Mouse (Mus musculus): ENCODE results near the gene Plekha7.

Plekha7 gene

GRCm38 (mm10) chr7:116222288-116223009 is 85.7 kb downstream of the Plekha7 start:
- no peak for DNase-seq (ENCODE audit: low read depth, low spot score)

DNA sequence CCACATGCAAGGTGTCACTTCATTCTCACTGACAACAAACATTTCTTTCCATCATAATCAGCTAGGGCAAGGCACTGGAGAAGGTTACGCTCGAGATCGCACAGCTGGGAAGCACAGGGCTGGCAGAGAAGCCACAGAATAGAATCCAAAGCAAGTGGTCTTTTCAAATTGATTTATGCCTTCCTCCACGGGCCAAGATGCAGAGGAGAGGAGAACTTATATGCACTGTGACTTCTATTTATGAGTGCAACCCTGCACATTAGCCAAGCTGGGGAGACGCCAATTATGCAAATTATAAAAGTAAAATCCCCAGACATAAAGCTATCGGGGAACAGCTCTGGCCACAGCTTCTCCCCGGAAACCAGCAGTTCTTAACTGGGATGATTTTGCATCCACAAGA is 86.3 kb downstream of the Plekha7 start:
- DNase-seq (ENCODE audit: low read depth, low spot score) = no peak

DNA sequence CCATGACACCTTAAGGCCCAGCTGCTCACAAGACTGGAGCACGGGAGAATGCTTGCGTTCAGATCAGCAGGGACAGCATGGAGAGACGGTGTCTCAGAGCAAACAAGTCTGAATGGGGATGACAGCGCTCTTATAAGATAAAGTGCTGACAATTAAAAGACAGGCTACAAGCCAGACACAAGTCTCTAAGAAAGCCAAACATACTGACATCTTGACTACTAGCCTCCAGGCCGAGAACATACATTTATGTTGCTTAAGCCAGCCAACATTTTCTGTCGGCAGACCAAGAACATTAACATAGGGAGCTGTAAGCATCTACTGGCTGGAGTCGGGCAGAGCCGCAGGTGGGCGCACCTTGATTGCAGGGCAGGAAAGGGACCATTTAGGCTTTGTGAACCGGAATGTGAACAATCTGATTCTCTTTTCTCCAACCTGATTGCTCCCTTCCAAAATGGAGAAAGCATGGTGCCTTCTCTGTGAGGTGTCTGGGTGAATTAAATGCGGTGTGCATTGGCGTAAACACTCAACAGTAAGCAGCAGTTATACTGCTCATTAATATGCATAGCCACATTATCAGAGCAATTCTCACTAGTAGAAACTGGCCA is 88.0 kb downstream of the Plekha7 start:
- no peak for DNase-seq (ENCODE audit: low read depth, low spot score)

- peak; percentile 62 for DNase-seq (ENCODE audit: low read depth, low spot score)
Measured at GRCm38 (mm10) chr7:116217747-116218146, 90.4 kb downstream of the Plekha7 start.

DNA sequence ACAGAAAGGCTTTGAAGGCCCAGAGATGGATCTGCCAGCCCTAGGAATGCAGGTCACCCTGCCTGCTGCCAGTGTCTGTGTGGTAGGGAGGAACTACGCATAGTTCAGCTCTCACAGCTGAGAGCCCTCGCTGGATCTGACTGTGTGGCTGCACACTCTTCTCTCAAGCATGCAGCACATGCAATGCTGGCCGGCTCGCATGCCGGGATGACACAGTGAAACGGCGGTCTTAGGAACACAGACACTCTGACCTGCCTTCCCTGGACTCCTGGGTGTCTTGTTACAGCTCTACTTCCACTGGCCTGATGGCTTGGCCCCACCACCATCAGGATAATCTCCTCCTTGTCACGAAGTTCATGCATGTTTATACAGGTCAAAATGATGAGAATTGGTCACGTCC is 96.3 kb downstream of the Plekha7 start:
- no peak for DNase-seq (ENCODE audit: low read depth, low spot score)

GRCm38 (mm10) chr7:116209926-116210631 is 98.1 kb downstream of the Plekha7 start:
- DNase-seq (ENCODE audit: low read depth, low spot score) = peak; percentile 47

DNA sequence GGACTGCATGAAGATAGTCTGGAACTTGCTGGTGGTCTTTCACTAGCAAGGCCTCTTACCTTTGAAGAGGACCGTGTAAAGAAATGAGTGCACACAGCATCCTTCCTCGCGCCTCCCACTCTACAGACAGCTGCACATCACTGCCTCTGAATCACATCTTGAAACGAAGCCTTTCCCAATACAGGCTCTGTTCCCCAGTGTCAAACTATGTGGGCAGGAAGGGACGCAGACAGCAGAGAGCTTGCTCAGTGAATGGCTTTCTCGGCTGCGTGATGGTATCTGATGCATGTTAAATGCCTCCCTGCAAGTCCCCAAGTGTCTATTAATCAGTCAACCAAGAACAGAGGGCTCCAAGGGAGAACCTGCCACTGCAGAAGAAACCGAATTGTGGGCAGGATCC is 99.3 kb downstream of the Plekha7 start:
- peak; percentile 51 for DNase-seq (ENCODE audit: low read depth, low spot score)

DNA sequence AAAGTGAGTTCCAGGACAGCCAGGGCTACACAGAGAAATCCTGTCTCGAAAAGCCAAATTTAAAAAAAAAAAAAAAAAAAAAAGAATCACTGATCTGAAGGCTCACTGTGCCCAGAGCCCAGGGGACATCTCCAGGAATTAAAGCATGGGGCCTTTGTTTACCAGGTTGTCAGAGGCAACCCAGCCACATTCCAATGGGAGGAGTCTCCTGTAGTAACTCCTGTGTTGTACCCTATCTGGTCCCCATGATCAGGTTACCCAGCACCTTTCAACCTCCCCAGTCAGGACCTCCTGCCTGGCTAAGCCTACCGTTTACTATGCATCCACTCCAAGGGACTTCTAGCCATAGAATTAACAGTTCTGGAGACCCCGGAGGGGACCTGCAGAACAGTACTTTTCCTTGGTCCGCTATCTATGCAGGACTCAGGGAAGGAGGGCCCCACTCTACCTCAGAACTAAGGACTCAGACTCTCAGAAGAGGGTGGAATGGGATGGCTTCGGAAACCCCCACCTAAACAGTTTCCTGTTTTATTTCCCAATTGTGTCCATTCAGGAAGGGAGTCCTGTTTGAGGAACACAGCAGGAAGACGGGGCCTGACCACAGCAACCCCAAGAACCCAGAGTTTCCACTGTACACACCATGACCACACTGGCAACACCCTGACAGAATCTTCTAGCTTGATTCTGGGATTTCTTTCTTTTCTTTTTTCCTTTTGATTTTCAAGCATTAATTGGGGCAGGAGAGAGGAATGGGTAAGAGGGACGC is 101.2 kb downstream of the Plekha7 start:
- no peak for DNase-seq (ENCODE audit: low read depth, low spot score)

DNA sequence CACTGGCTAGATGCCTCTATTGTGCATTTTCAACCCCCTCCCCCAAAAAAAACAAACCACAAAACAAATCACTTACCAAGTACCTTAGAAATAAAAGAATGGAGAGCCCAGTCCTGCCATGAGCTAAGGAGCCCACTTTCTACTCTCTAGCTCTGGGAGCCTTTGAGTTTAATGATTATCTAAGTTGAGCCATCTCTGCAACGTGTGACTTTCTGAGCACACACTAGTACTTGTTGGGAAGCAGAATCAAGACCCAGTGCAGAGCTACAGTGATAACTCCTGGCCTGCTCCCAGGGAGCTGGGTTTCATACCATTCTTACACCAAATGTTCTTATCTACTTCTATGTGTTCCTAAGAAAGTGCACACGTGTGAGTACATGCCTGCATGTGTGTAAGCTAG is 102.7 kb downstream of the Plekha7 start:
- DNase-seq (ENCODE audit: low read depth, low spot score) = no peak

DNA sequence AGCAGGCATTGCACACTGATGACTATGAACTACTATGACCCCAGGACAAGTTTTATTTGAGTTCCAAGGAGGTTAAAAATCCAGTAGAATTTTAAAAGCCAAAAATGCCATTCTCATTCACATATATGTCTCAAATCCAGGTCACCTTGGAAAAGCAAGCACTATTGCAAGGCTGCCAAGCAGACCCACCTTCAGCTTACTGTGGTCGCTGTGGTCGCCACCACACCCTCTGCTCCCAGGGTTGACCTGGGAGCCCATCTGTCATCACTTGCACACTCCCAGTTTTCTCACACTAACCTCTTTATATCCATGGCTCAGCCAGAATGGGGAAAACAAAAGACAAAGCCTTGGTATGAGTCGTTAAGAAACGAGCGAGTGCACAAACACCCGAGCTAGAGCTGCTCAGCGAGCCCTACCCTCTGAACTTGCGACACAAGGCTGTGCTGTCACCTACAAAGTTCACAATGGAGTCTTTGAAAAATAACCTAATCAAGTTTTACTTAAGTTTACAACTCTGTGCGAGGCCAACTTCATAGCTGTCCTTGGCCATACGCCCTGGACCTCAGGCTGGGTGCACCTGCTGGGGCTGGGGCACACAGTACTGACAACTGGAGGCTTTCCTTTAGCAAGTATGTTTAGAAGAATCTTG is 106.0 kb downstream of the Plekha7 start:
- DNase-seq (ENCODE audit: low read depth, low spot score) = no peak

GRCm38 (mm10) chr7:116200951-116201351 is 107.2 kb downstream of the Plekha7 start:
- DNase-seq (ENCODE audit: low read depth, low spot score) = no peak

DNA sequence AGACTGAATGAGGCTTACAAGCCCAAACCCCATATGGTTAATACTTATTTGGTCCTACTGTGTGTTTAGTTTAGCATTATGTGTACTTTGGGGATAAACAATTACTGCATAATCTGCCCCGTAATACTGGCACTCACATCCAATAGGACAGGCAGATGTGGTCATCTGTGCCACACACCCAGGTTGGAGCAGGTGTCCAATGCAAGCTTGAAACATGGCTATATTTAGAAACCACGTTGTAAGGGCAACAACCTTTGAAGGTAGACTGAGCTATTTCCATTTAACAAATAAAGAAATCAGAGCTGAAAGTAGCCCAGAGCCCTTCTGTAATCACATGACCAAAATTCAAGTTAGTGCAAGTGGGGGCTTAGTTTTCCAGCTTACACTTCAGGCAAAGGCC is 107.6 kb downstream of the Plekha7 start:
- no peak for DNase-seq (ENCODE audit: low read depth, low spot score)

GRCm38 (mm10) chr7:116198902-116199301 is 109.3 kb downstream of the Plekha7 start:
- no peak for DNase-seq (ENCODE audit: low read depth, low spot score)

GRCm38 (mm10) chr7:116198407-116198806 is 109.8 kb downstream of the Plekha7 start:
- peak; percentile 73 for DNase-seq (ENCODE audit: low read depth, low spot score)

GRCm38 (mm10) chr7:116196974-116197679 is 111.0 kb downstream of the Plekha7 start:
- DNase-seq (ENCODE audit: low read depth, low spot score) = no peak

DNA sequence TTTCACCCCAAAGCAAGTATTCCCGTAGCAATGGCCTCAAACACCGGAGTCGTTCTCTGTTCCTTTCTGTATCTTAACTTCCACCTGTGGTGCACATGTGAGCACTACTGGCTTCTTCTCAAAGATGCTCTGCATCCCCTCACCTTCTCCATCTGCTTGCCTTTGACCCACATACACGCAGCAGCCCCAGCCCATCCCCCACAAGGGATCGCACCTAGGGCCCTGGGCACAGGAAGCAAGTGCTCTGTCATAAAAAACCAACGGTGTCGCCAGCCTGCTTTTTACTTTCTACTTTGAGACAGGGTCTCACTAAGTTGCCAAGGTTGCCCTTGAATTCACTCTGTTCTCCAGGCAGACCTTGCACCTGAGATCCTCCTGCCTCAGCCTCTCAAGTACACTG is 113.2 kb downstream of the Plekha7 start:
- DNase-seq (ENCODE audit: low read depth, low spot score) = no peak

- no peak for DNase-seq (ENCODE audit: low read depth, low spot score)
Measured at GRCm38 (mm10) chr7:116192966-116193365, 115.2 kb downstream of the Plekha7 start.

DNA sequence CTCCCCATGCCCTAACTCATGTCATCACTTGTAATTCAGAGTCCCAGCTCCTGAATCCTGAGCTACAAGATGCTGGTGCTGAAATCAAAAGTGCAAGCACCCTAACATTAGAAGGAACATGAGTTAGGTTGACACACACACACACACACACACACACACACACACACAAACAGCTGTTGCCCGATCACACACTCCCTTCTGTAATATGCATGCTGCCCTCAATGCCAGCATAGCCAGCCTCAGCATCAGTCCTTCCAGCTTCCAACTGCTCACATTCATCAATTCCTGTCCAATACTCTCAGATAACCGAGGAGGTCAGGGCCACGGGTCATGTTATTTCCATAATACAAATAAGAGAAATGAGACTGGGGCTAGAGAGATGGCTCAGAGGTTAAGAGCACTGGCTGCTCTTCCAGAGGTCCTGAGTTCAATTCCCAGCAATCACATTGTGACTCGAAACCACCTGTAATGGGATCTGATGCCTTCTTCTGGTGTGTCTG is 116.0 kb downstream of the Plekha7 start:
- no peak for DNase-seq (ENCODE audit: low read depth, low spot score)

GRCm38 (mm10) chr7:116191138-116191537 is 117.0 kb downstream of the Plekha7 start:
- peak; percentile 90 for DNase-seq (ENCODE audit: low read depth, low spot score)

DNA sequence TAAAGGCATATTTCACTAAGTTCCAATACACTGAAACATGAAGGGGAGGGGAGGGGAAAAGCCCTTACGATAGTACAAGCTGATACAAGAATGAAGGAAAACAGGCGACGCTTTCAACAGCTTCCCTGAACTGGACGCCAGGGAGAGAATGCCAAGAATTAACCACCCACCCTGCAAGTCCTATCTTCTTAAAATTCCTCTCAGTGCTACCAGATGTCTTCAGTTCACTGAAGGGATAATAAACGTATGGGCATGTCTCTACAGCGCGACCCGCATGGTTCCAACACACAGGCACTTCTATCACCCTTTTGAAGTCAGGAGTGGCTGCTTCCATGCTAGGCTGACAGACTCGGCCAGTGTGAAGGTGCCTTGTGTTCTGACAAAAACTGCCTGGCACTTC is 118.5 kb downstream of the Plekha7 start:
- peak; percentile 49 for DNase-seq (ENCODE audit: low read depth, low spot score)

DNA sequence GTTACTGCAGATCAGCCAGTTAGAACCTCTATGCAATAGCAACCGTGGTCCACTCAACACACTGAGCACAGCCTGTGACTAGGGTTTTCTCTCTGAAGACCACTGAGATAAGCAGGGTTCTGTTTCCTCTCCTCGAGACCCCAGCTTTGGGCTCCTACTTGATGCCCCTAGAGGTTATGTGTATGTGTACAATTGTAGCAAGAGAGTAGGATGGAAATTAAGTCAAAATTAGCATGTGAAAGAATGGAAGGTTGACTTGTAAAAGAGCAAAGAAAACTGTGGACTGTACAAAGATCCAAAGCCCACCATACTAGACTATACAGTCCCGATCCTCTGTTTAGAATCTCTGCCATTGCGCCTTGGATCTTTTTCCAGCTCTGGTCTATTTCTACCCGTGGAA is 119.8 kb downstream of the Plekha7 start:
- DNase-seq (ENCODE audit: low read depth, low spot score) = no peak
